Mouse (Mus musculus) cerebellum, adult 18-20 months (tissue): Measurements from ENCODE around the gene Dock6.
"Not testable (repeated sequence)": the region's sequence is repeated elsewhere in the genome, so short reads cannot be mapped to it uniquely, and the experiment has no call there.

Source experiments
- DNase-seq, 2 experiments: peaks; one replicate each; pipeline ENCODE4 v3.0.0; 2021

Gene Dock6

GRCm38 (mm10) chr9:21852128-21853091, at the start of gene Dock6:
Gene Dock6, minus strand, starts transcription at chr9:21852635.
- peak; percentile 47 to 64 for DNase-seq

DNA sequence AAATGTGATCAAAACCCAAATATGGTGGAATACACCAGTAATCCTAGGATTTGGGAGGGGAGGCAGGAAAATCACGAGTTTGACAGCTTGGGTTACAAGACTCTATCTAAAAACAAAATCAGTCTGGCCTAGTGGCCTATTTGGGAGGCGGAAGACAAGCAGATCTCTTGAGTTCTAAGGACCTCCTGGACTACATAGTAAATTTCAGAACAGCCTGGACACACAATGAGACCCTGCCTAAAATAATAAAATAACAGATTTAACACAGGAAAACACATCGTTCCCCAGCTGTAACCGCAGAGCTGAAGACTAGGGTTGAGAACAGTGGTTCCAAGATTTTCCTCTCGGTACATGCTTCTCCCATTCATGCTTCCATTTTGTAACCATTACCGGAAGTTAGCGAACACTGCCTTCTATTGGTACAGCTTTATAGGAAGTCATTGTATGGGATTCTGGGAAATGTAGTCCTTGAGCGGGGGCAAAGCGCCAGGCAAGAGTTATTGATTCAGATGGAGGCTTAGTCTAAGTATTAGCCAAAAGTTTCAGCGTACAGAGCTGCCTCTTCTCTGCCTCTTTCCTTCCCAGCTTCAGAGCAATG, 48.9 kb upstream of the Dock6 start:
- peak; percentile 77 for DNase-seq

DNA sequence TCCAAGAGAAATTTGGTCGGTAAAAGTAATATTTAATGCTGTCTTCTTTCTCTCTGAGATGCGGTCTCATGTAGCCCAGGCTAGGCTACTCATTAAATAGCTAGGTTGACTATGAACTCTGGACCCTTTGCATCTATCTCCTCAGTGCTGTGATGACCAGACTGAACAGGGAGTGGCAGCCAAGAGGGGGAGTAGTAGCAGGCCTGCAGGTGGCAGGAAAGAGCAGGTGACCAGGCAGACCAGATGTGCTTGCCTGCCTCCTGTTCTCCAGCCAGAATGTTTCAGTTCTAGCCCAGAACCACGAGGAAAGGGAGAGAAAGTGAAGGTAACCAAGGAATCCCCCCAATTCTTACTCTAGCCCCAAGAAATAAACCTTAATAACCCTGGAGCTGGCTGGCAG, 36.8 kb upstream of the Dock6 start:
- no peak for DNase-seq

DNA sequence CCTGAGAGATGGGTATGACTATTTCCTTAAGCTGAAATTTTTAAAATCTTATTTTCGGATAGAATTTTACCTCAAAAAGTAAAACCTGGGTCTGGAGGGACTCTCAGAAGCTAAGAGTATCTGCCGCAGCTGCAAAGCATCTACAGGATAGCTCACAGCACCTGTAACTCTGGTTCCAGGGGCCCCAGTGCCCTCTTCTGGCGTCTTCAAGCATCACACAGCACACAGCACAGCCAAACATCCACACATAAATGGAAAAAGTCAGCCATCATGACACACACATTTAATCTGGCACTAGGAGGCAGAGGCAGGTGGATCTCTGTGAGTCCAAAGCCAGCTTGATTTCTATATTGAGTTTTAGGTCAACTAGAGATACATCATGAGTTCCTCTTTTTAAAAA, 24.2 kb upstream of the Dock6 start:
- DNase-seq = no peak

DNA sequence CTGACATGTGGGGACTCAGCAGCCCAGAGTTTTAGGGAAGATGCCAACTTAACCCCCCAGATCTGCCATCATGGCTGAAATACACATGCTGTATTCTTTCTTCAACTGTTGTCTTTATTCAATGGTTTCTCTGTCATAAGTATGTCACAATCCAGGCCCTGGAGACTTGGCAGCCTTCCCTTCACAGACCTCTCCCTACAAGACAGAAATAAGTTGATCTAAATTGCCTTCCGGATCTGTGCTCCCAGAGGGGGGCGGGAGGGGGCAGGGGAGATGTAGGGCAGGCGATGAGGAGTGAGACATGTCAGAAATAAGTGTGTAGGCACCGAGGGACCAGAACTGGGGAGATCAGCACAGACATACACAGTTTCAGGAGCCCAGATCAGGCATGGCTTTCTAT, 19.8 kb upstream of the Dock6 start:
- no peak for DNase-seq

DNA sequence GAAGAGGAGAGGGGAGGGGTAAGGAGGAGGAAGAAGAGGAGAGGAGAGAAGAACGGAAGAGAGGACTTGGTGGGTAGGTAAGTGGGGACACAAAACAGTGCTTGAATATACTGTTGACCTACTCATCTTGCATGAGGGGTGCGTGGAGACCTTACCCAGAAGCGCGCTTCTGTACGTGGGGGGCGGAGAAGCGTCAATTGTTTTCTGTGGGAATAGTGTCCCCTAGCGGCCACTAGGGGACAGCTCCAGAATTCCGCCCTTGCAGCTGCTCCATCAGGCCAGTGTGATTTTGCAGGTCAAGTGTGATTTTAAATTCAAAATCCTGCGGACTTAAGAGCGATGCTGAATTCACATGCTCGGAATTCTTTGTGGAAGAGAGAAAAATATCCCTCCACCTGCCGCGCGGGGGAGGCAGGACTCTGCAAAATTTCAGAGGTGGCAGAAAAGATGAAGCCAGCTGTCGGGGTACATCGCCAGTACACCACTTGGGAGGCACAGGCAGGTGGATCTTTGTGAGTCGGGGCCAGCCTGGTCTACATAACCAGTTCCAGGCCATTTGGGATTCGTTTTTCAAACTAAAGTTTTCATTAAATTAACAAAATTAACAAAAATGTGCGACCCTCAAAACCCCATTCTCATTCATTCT, 18.6 kb upstream of the Dock6 start:
- peak; percentile 56 to 77 for DNase-seq

DNA sequence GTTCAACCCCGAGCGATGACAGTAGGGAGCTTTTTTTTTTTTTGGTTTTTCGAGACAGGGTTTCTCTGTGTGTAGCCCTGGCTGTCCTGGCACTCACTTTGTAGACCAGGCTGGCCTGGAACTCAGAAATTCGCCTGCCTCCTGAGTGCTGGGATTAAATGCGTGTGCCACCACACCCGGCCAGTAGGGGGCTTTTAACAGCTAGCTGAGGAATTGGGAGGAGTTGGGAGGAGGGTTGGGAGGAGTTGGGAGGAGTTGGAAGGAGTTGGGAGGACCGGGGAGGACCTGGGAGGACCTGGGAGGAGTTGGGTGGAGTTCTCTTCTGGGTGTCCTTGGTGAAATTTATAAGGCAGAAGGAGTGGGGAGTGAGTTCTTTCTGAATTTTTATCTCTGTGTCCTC, 16.9 kb upstream of the Dock6 start:
- peak; percentile 58 to 61 for DNase-seq

DNA sequence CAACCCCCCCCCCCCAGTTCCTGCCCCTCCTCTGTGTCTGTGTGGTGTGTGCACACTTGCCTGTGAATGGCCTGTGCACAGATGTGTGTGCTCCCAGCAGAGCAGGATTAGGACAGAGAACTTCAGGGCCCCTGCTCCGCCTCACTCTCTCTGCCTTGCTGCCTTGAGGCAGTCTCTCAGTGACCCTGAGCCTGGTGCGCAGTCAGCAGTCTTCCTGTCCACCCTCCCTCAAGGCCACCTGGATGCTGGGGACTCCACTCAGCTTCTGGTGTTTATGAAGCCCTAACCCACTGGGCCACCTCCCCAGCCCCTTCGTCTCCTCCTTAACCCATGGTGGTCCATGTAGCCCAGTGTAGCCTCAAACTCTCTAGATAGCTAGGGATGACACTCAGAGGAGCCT, 15.3 kb upstream of the Dock6 start:
- DNase-seq = no peak

- no peak for DNase-seq
These were observed 14.2 kb upstream of the Dock6 start for GRCm38 (mm10) chr9:21866641-21867040.

GRCm38 (mm10) chr9:21865673-21866398, 13.4 kb upstream of the Dock6 start:
- no peak for DNase-seq

GRCm38 (mm10) chr9:21862181-21862580, 9.7 kb upstream of the Dock6 start:
- no peak for DNase-seq

DNA sequence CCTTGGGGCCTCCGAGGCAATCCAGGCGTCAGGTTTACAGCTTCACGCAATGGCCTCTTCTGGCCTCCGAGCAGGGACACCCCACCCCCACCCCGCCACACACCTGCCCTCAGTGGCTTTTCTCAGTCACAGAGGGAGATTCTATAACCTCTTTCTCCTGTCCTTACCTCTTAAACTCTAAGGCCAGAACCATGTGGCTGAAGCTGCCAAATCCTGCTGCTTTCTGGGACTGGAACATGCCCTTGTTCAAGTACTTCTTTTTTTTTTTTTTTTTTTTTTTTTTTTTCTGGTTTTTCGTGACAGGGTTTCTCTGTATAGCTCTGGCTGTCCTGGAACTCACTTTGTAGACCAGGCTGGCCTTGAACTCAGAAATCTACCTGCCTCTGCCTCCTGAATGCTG, 7.9 kb upstream of the Dock6 start:
- not testable (repeated sequence) for DNase-seq

DNA sequence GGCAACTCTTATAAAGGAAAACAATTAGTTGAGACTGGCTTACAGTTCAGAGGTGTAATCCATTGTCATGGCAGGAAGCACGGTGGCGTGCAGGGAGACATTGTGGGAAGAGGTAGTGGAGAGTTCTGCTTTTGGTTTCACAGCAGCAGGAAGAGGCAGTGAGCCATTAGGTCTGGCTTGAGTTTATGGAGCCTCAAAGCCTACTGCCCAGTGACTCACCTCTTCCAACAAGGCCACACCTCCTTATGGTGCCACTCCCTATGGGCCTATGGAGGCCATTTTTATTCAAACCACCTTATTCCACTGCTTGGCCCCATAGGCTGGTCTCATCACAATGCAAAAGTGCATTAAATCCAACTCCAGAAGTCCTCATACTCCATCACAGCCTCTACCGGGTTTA, 7.2 kb upstream of the Dock6 start:
- DNase-seq = no peak

GRCm38 (mm10) chr9:21858084-21858483, 5.6 kb upstream of the Dock6 start:
- no peak for DNase-seq

- no peak for DNase-seq
These were observed 5.1 kb upstream of the Dock6 start for GRCm38 (mm10) chr9:21857501-21857900.

DNA sequence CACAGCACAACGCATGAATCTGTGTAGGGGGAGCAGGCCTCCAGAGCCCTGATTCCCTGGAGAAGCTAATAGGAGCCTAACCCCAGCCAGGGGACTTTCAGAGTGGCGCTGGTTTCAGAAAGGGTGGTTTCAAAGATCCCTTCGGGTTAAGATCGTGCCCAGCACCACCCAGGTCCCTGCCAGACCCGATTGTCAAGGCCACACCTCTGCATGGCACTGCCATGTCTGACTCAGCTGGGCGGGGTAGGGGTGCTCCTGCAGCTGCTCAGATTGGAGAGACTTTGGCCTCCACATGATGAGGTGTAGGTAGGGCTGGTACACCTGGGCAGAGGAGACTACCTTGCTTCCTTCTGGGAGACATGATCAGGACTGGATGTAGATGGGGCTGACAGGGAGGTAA, 2.5 kb upstream of the Dock6 start:
- DNase-seq = no peak

DNA sequence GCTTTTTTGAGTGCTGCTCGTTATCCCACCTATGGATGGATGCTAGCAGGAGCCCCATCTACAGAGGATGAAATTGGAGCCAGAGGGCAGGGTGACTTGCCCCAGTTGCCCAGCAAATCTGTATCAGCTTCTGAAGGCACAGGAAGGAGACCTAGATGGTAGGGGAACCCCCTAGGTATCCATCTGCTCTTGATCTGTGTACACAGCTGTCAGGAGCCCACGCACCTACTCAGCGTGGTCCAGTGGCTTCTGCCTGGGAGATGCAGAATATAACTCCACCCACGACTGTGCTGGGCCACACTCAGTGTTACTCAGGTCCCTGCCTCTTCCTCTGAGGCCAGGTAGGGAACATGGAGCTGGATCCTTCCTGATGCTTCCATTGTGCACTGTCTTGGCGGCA, 1.5 kb upstream of the Dock6 start:
- DNase-seq = no peak

GRCm38 (mm10) chr9:21851084-21851483, 1.4 kb downstream of the Dock6 start:
- DNase-seq = no peak

- DNase-seq = no peak
These were observed 2.5 kb downstream of the Dock6 start for GRCm38 (mm10) chr9:21849691-21850677.

GRCm38 (mm10) chr9:21847926-21848325, 4.5 kb downstream of the Dock6 start:
- DNase-seq = no peak

- no peak for DNase-seq
These were observed 5.0 kb downstream of the Dock6 start for GRCm38 (mm10) chr9:21847425-21847824.
